Mouse (Mus musculus) stomach, postnatal 0 days (tissue): ENCODE measurements around the gene Scn8a.

Experiments
- CTCF ChIP-seq: IDR thresholded peaks from 2 replicates; pipeline ENCODE4 v1.5.1; 2016; ENCODE audit warnings: antibody characterized with exemption, low read depth, mild to moderate bottlenecking, moderate library complexity
- EP300 ChIP-seq: optimal IDR thresholded peaks from 2 replicates; pipeline ENCODE3; 2016; ENCODE audit warnings: antibody characterized with exemption

DNA sequence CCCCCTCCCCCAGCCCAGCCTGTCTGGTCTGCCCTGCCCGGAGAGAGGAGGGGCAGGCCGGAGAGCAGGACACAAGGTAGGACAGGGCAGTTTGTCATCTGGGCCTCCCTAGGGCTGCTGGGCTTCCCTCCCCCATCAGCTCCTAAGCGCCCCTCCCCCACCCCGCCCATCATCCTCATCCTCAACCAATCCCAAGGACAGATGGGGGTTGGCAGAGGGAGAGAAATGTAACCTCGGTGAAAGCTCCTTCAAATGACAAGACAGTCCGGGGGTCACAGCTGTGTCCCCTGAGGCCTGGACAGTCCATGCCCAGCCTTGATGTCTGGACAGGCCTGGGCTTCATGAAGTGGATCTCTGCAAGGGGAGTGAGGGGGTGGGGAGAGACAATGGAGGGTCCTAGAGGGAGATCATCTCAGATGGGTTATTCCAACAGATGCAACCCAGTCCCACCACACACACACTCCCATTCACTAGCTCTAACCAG lies 196.7 kb downstream of the Scn8a start:
- no peak for TF ChIP-seq CTCF
- TF ChIP-seq EP300, result no peak
